Mouse (Mus musculus): ENCODE data around the gene Gm12888.
"Not testable (repeated sequence)": the region's sequence is repeated elsewhere in the genome, so short reads cannot be mapped to it uniquely, and the experiment has no call there.

Gm12888 gene

DNA sequence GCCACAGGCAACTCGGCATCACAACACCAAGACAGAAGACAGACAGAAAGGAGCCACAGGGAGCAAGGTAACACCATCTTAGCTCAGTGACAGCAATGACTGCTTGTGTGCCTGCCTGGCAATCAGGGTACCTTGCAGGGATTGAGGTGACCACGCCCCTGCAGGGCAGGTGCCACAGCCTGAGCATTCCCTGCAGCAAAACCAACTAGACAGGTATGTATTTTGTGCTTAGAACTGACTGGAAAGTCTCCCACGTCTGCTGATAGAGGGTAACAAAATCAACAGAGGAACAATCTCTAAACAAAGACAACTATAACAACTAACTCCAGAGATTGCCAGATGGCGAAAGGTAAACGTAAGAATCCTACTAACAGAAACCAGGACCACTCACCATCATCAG lies at the start of gene Gm12888:
Gene Gm12888 (minus strand): TSS at position 101 of the 400 bp plus-strand sequence.
- DNase-seq = not testable (repeated sequence)

Data from thymus, postnatal 4 days (tissue).